Mouse (Mus musculus) mesoderm, embryonic 11.5 days (tissue): ENCODE measurements around the gene Hoxb4.

Experiments
- DNase-seq: peaks from one replicate; pipeline ENCODE4 v3.0.0-alpha.2; 2012; ENCODE audit warnings: low read depth, low spot score

Hoxb4 gene

GRCm38 (mm10) chr11:96317608-96318367 is at the start of gene Hoxb4:
Hoxb4 (plus strand) TSS chr11:96318267.
- no peak for DNase-seq

GRCm38 (mm10) chr11:96269869-96270268 is 48.2 kb upstream of the Hoxb4 start:
- no peak for DNase-seq

GRCm38 (mm10) chr11:96270996-96271540 is 47.0 kb upstream of the Hoxb4 start, which contains the start of gene Hoxb9:
Hoxb9 (plus strand) TSS chr11:96271457.
- DNase-seq: peak; percentile 96

GRCm38 (mm10) chr11:96271541-96272011 is 46.5 kb upstream of the Hoxb4 start:
- DNase-seq: no peak

- no peak for DNase-seq
Observed at GRCm38 (mm10) chr11:96272024-96272921, 45.8 kb upstream of the Hoxb4 start.

GRCm38 (mm10) chr11:96274428-96274827 is 43.6 kb upstream of the Hoxb4 start:
- no peak for DNase-seq

- DNase-seq: no peak
Observed at GRCm38 (mm10) chr11:96275896-96276295, 42.2 kb upstream of the Hoxb4 start.

GRCm38 (mm10) chr11:96277151-96278044 is 40.7 kb upstream of the Hoxb4 start:
- DNase-seq: no peak

- no peak for DNase-seq
Observed at GRCm38 (mm10) chr11:96278324-96278723, 39.7 kb upstream of the Hoxb4 start.

- DNase-seq: peak; percentile 93
Observed at GRCm38 (mm10) chr11:96278773-96279172, 39.3 kb upstream of the Hoxb4 start.

- DNase-seq: no peak
Observed at GRCm38 (mm10) chr11:96279421-96280233, 38.4 kb upstream of the Hoxb4 start.

- DNase-seq: no peak
Observed at GRCm38 (mm10) chr11:96280399-96281378, 37.4 kb upstream of the Hoxb4 start.

GRCm38 (mm10) chr11:96281396-96281795 is 36.7 kb upstream of the Hoxb4 start:
- DNase-seq: no peak

GRCm38 (mm10) chr11:96281855-96282570 is 36.1 kb upstream of the Hoxb4 start, which contains the start of gene Hoxb8:
Hoxb8 (plus strand) TSS chr11:96281905.
- peak; percentile 86 for DNase-seq

- DNase-seq: no peak
Observed at GRCm38 (mm10) chr11:96282795-96283430, 35.2 kb upstream of the Hoxb4 start.

- no peak for DNase-seq
Observed at GRCm38 (mm10) chr11:96284041-96284749, 33.9 kb upstream of the Hoxb4 start.
